Mouse (Mus musculus): Measurements from ENCODE around the gene Arhgef39. TPM values are rescaled to one million over a fixed set of nuclear protein-coding genes. Genes with fewer than 3 reads are reported as not detected.

The Arhgef39 gene
- polyA plus RNA-seq, 1 experiment from 2014 or later, result 40.3 TPM

GRCm38 (mm10) chr4:43506074-43506473, 6.6 kb upstream of the Arhgef39 start:
- no peaks in the 10 kb centered on the region for H3K9me3 ChIP-seq (replicated peaks)
- no peaks in the 10 kb centered on the region for H3K36me3 ChIP-seq (ENCODE audit: poor library complexity, severe bottlenecking)
- H3K27me3 ChIP-seq, result peaks cover 33% of the 10 kb centered on the region
- no peak overlapping the region for H3K4me2 ChIP-seq
- WGBS, result 62% methylated on average over 8 of the region's 8 CpGs
- H3K4me3 ChIP-seq, result no peak overlapping the region
- peaks cover 18% of the 10 kb centered on the region for H3K4me1 ChIP-seq
- ATAC-seq, result no peak
- no peak overlapping the region for H3K27ac ChIP-seq
- no peak overlapping the region for H3K9ac ChIP-seq

- H3K4me2 ChIP-seq, result no peak overlapping the region
- H3K36me3 ChIP-seq (ENCODE audit: poor library complexity, severe bottlenecking), result no peaks in the 10 kb centered on the region
- 83% methylated on average over 4 of the region's 4 CpGs for WGBS
- H3K27me3 ChIP-seq, result peaks cover 30% of the 10 kb centered on the region
- H3K4me1 ChIP-seq, result peaks cover 16% of the 10 kb centered on the region
- no peak overlapping the region for H3K27ac ChIP-seq
- no peak overlapping the region for H3K9ac ChIP-seq
- no peaks in the 10 kb centered on the region for H3K9me3 ChIP-seq (replicated peaks)
- no peak for ATAC-seq
- H3K4me3 ChIP-seq, result no peak overlapping the region
Observed at GRCm38 (mm10) chr4:43504269-43504668, 4.8 kb upstream of the Arhgef39 start.

GRCm38 (mm10) chr4:43503506-43503905, 4.0 kb upstream of the Arhgef39 start:
- ATAC-seq, result no peak
- Histone ChIP-seq H3K4me1 (peaks cover 16% of the 10 kb centered on the region), H3K27me3 (peaks cover 23% of the 10 kb centered on the region), H3K27ac (no peak overlapping the region), H3K36me3 (ENCODE audit: poor library complexity, severe bottlenecking) (no peaks in the 10 kb centered on the region), H3K9me3 (replicated peaks) (no peaks in the 10 kb centered on the region), H3K9ac (no peak overlapping the region), H3K4me3 (no peak overlapping the region), H3K4me2 (no peak overlapping the region)
- 86% methylated on average over 6 of the region's 6 CpGs for WGBS

- H3K4me1 ChIP-seq, result peaks cover 16% of the 10 kb centered on the region
- H3K27me3 ChIP-seq, result peaks cover 20% of the 10 kb centered on the region
- ATAC-seq, result no peak
Observed at GRCm38 (mm10) chr4:43503041-43503440, 3.5 kb upstream of the Arhgef39 start.

GRCm38 (mm10) chr4:43498983-43499382, 512 bp downstream of the Arhgef39 start:
- Histone ChIP-seq H3K9ac (peak overlapping the region; percentile 73), H3K4me3 (peak overlapping the region; percentile 63), H3K27me3 (0 out of 2 replicates have a peak, but pooled peaks cover 3% of the 10 kb centered on the region), H3K9me3 (replicated peaks) (no peaks in the 10 kb centered on the region), H3K27ac (no peak overlapping the region), H3K4me2 (peak overlapping the region; percentile 75), H3K4me1 (peaks cover 41% of the 10 kb centered on the region), H3K36me3 (ENCODE audit: poor library complexity, severe bottlenecking) (peaks cover 19% of the 10 kb centered on the region; the same call in 1 of the 2 replicates)
- peak; percentile 44; the same call in 1 of the 2 replicates for ATAC-seq
- WGBS, result 15% methylated on average over 8 of the region's 8 CpGs

More at GRCm38 (mm10) chr4:43503041-43503440, 3.5 kb upstream of the Arhgef39 start:
- no peaks in the 10 kb centered on the region for H3K36me3 ChIP-seq (ENCODE audit: poor library complexity, severe bottlenecking)
- H3K4me3 ChIP-seq, result no peak overlapping the region
- H3K27ac ChIP-seq, result no peak overlapping the region
- H3K9me3 ChIP-seq (replicated peaks), result no peaks in the 10 kb centered on the region
- no peak overlapping the region for H3K4me2 ChIP-seq
- H3K9ac ChIP-seq, result no peak overlapping the region
- 82% methylated on average over 2 of the region's 2 CpGs for WGBS

- H3K27ac ChIP-seq, result no peak overlapping the region
- peak overlapping the region; percentile 73; the same call in 1 of the 2 replicates for H3K9ac ChIP-seq
- H3K4me3 ChIP-seq, result peak overlapping the region; percentile 63
- H3K36me3 ChIP-seq (ENCODE audit: poor library complexity, severe bottlenecking), result peaks cover 19% of the 10 kb centered on the region; the same call in 1 of the 2 replicates
- no peaks in the 10 kb centered on the region for H3K27me3 ChIP-seq
- H3K9me3 ChIP-seq (replicated peaks), result no peaks in the 10 kb centered on the region
- 81% methylated on average over 4 of the region's 4 CpGs for WGBS
- peak overlapping the region; percentile 75 for H3K4me2 ChIP-seq
- ATAC-seq, result no peak
- peaks cover 43% of the 10 kb centered on the region for H3K4me1 ChIP-seq
Observed at GRCm38 (mm10) chr4:43497946-43498345, 1.5 kb downstream of the Arhgef39 start.

- H3K4me1 ChIP-seq, result peaks cover 43% of the 10 kb centered on the region
- 98% methylated on average over 8 of the region's 8 CpGs for WGBS
- ATAC-seq, result no peak
Observed at GRCm38 (mm10) chr4:43497405-43497804, 2.1 kb downstream of the Arhgef39 start.

GRCm38 (mm10) chr4:43496587-43496986, 2.9 kb downstream of the Arhgef39 start:
- Histone ChIP-seq H3K27ac (no peak overlapping the region), H3K36me3 (ENCODE audit: poor library complexity, severe bottlenecking) (peaks cover 19% of the 10 kb centered on the region; the same call in 1 of the 2 replicates), H3K9ac (no peak overlapping the region), H3K9me3 (replicated peaks) (no peaks in the 10 kb centered on the region), H3K4me1 (peaks cover 43% of the 10 kb centered on the region), H3K4me2 (no peak overlapping the region), H3K27me3 (no peaks in the 10 kb centered on the region), H3K4me3 (no peak overlapping the region)
- 52% methylated on average over 6 of the region's 6 CpGs for WGBS
- ATAC-seq, result no peak

More at GRCm38 (mm10) chr4:43497405-43497804, 2.1 kb downstream of the Arhgef39 start:
- Histone ChIP-seq H3K36me3 (ENCODE audit: poor library complexity, severe bottlenecking) (peaks cover 19% of the 10 kb centered on the region; the same call in 1 of the 2 replicates), H3K9ac (no peak overlapping the region), H3K4me3 (no peak overlapping the region), H3K27ac (no peak overlapping the region), H3K9me3 (replicated peaks) (no peaks in the 10 kb centered on the region), H3K4me2 (peak overlapping the region; percentile 75), H3K27me3 (no peaks in the 10 kb centered on the region)

- ATAC-seq, result no peak
- Histone ChIP-seq H3K4me3 (peak overlapping the region; percentile 56), H3K27me3 (no peaks in the 10 kb centered on the region), H3K9me3 (replicated peaks) (peaks cover 3% of the 10 kb centered on the region; the same call in 1 of the 2 replicates), H3K36me3 (ENCODE audit: poor library complexity, severe bottlenecking) (peaks cover 19% of the 10 kb centered on the region; the same call in 1 of the 2 replicates), H3K27ac (peak overlapping the region; percentile 83), H3K4me1 (peaks cover 39% of the 10 kb centered on the region), H3K9ac (peak overlapping the region; percentile 76), H3K4me2 (peak overlapping the region; percentile 63)
- WGBS, result 2% methylated on average over 9 of the region's 9 CpGs
Observed at GRCm38 (mm10) chr4:43493846-43494240, 5.7 kb downstream of the Arhgef39 start.

GRCm38 (mm10) chr4:43493186-43493845, 6.2 kb downstream of the Arhgef39 start:
- ATAC-seq, result peak; percentile 91
- Histone ChIP-seq H3K36me3 (ENCODE audit: poor library complexity, severe bottlenecking) (peaks cover 19% of the 10 kb centered on the region; the same call in 1 of the 2 replicates), H3K9me3 (replicated peaks) (peaks cover 3% of the 10 kb centered on the region; the same call in 1 of the 2 replicates), H3K27ac (peak overlapping the region; percentile 83), H3K9ac (peak overlapping the region; percentile 76), H3K27me3 (no peaks in the 10 kb centered on the region), H3K4me1 (peaks cover 33% of the 10 kb centered on the region), H3K4me3 (peak overlapping the region; percentile 56), H3K4me2 (peak overlapping the region; percentile 63)
- WGBS, result under 1% methylated on average over 47 of the region's 47 CpGs

- peaks cover 3% of the 10 kb centered on the region; the same call in 1 of the 2 replicates for H3K9me3 ChIP-seq (replicated peaks)
- peak; percentile 98 for ATAC-seq
- H3K9ac ChIP-seq, result peak within 1 kb of the TSS; percentile 76
- under 1% methylated on average over 25 of the region's 25 CpGs for WGBS
- H3K27ac ChIP-seq, result peak within 1 kb of the TSS; percentile 83
- peak within 1 kb of the TSS; percentile 56 for H3K4me3 ChIP-seq
- peaks cover 18% of the 10 kb centered on the region; the same call in 1 of the 2 replicates for H3K36me3 ChIP-seq (ENCODE audit: poor library complexity, severe bottlenecking)
- H3K4me2 ChIP-seq, result peak within 1 kb of the TSS; percentile 63
- peaks cover 28% of the 10 kb centered on the region for H3K4me1 ChIP-seq
- no peaks in the 10 kb centered on the region for H3K27me3 ChIP-seq
Observed at GRCm38 (mm10) chr4:43492821-43493185, 6.7 kb downstream of the Arhgef39 start, which contains the start of gene Ccdc107. Gene Ccdc107 (plus strand): TSS chr4:43492900.

GRCm38 (mm10) chr4:43492101-43492820, 7.2 kb downstream of the Arhgef39 start:
- H3K27ac ChIP-seq, result peak overlapping the region; percentile 78
- peak overlapping the region; percentile 63 for H3K4me2 ChIP-seq
- H3K9ac ChIP-seq, result no peak overlapping the region
- H3K9me3 ChIP-seq (replicated peaks), result peaks cover 3% of the 10 kb centered on the region; the same call in 1 of the 2 replicates
- H3K4me1 ChIP-seq, result peaks cover 23% of the 10 kb centered on the region
- WGBS, result 43% methylated on average over 12 of the region's 12 CpGs
- H3K36me3 ChIP-seq (ENCODE audit: poor library complexity, severe bottlenecking), result peaks cover 13% of the 10 kb centered on the region; the same call in 1 of the 2 replicates
- H3K27me3 ChIP-seq, result no peaks in the 10 kb centered on the region
- ATAC-seq, result no peak
- peak overlapping the region; percentile 56 for H3K4me3 ChIP-seq

All from forebrain, embryonic 13.5 days (tissue).